Mouse (Mus musculus) limb, embryonic 14.5 days (tissue): ENCODE measurements around the gene Zfp423. TPM values are rescaled to one million over a fixed set of nuclear protein-coding genes. Genes with fewer than 3 reads are reported as not detected.

Experiments
- ATAC-seq: fragments of 200-750 bp; cut with Nextera tagmentation; 2 replicates; pipeline ENCODE4 v1.8.0; 2017; ENCODE audit warnings: low read depth, moderate number of reproducible peaks, moderate TSS enrichment; ENCODE audit not compliant: low FRiP score
- DNase-seq: peaks from one replicate; pipeline ENCODE4 v3.0.0-alpha.2; 2015; ENCODE audit warnings: low spot score
- H3K27ac ChIP-seq: fragments of 300-500 bp; sonication (generic); replicated peaks from 2 replicates; pipeline ENCODE4 v1.5.1; 2014; ENCODE audit warnings: low read depth, mild to moderate bottlenecking, low read length, moderate library complexity, mixed read lengths
- H3K27me3 ChIP-seq: fragments of 300-500 bp; sonication (generic); 2 replicates; pipeline ENCODE4 v1.6.1; 2014; ENCODE audit warnings: low read length, mixed read lengths; ENCODE audit not compliant: control insufficient read depth, insufficient read depth
- H3K36me3 ChIP-seq: fragments of 300-500 bp; sonication (generic); 2 replicates; pipeline ENCODE4 v1.6.1; 2014; ENCODE audit warnings: mild to moderate bottlenecking, low read length, moderate library complexity, mixed read lengths; ENCODE audit not compliant: control insufficient read depth, insufficient read depth
- H3K4me1 ChIP-seq: fragments of 300-500 bp; sonication (generic); 2 replicates; pipeline ENCODE4 v1.6.1; 2014; ENCODE audit warnings: antibody characterized with exemption, low read length, mixed read lengths; ENCODE audit not compliant: control insufficient read depth, insufficient read depth
- H3K4me2 ChIP-seq: fragments of 300-500 bp; sonication (generic); replicated peaks from 2 replicates; pipeline ENCODE4 v1.6.1; 2014; ENCODE audit warnings: low read depth, mild to moderate bottlenecking, low read length, moderate library complexity; ENCODE audit not compliant: severe bottlenecking
- H3K4me3 ChIP-seq: fragments of 300-500 bp; sonication (generic); replicated peaks from 2 replicates; pipeline ENCODE4 v1.5.1; 2014; ENCODE audit warnings: low read length
- H3K9ac ChIP-seq: fragments of 300-500 bp; sonication (generic); 2 replicates; pipeline ENCODE4 v1.6.1; 2014; ENCODE audit warnings: mild to moderate bottlenecking, low read depth, low read length, moderate library complexity; ENCODE audit not compliant: severe bottlenecking
- H3K9me3 ChIP-seq: fragments of 300-500 bp; sonication (generic); 2 replicates; pipeline ENCODE4 v1.6.1; 2016; ENCODE audit warnings: low read length; ENCODE audit not compliant: control insufficient read depth
- POLR2A ChIP-seq: fragments of 200-500 bp; IDR thresholded peaks from 2 replicates; pipeline ENCODE4 v1.8.0; 2012; ENCODE audit warnings: inconsistent platforms, mild to moderate bottlenecking, moderate library complexity, borderline replicate concordance; ENCODE audit not compliant: insufficient read depth, insufficient read length; ENCODE audit errors: extremely low read depth
- WGBS: fragments of 180-500 bp; shearing (Covaris S2); extraction: QIAGEN DNeasy Blood & Tissue Kit; methylation state at CpG from one replicate; pipeline ENCODE4 v1.1.7; 2014; 5-methylcytosine and 5-hydroxymethylcytosine counted together
- polyA plus RNA-seq, 2 experiments: library from polyadenylated mRNA; depleted of rRNA in 1 of 2; stranded (reverse) in 1 of 2; unstranded in 1 of 2; fragments of >200 nt; fragmentation: Nextera tagmentation in 1 of 2; extraction: Ambion mirVana in 1 of 2; gene quantifications; 2 replicates each; pipeline versions ENCODE4 v1.2.1 to v1.2.3; 2012 to 2014

Zfp423 gene
- polyA plus RNA-seq, 2 experiments = 24.4 to 46.4 TPM

DNA sequence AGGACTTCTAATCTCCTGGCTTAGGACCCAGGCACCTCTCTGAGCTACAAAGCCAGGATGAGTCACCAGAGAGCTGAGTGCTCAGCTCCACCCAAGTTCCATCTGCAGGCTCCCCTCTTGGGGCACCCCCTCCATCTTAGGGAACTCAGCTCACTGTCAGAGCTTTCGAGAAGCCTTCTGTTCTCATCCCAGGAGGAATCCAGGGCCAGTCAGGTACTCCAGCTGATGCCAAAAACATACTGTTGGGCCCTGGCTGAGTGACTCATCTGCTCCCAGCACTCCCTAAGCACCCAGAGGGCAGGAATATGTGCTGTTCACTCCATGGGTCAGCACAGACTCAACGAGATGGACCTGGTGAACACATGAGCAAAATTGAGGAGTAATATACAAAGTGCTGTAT lies 184.4 kb downstream of the Zfp423 start:
- Histone ChIP-seq H3K27me3 (no peaks in the 10 kb centered on the region), H3K27ac (no peak overlapping the region), H3K4me2 (no peak overlapping the region), H3K9ac (no peak overlapping the region), H3K4me1 (no peaks in the 10 kb centered on the region), H3K36me3 (peaks cover 42% of the 10 kb centered on the region), H3K9me3 (no peaks in the 10 kb centered on the region), H3K4me3 (no peak overlapping the region)
- 78% methylated on average over 2 of the region's 2 CpGs for WGBS
- no peak for ATAC-seq
- no peak for DNase-seq
- no peak for TF ChIP-seq POLR2A

GRCm38 (mm10) chr8:87772894-87773502 lies 186.4 kb downstream of the Zfp423 start:
- Histone ChIP-seq H3K9ac (no peak overlapping the region), H3K4me1 (no peaks in the 10 kb centered on the region), H3K27ac (no peak overlapping the region), H3K4me3 (no peak overlapping the region), H3K36me3 (peaks cover 26% of the 10 kb centered on the region), H3K27me3 (no peaks in the 10 kb centered on the region), H3K9me3 (no peaks in the 10 kb centered on the region), H3K4me2 (no peak overlapping the region)
- DNase-seq = no peak
- WGBS = 81% methylated on average over 14 of the region's 14 CpGs
- no peak for TF ChIP-seq POLR2A
- ATAC-seq = no peak

- Histone ChIP-seq H3K27ac (no peak overlapping the region), H3K4me2 (no peak overlapping the region), H3K36me3 (peaks cover 20% of the 10 kb centered on the region; the same call in 1 of the 2 replicates), H3K4me3 (no peak overlapping the region), H3K4me1 (no peaks in the 10 kb centered on the region), H3K9ac (no peak overlapping the region), H3K9me3 (0 out of 2 replicates have a peak, but pooled peaks cover 5% of the 10 kb centered on the region), H3K27me3 (no peaks in the 10 kb centered on the region)
- WGBS = 89% methylated on average over 9 of the region's 9 CpGs
- no peak for DNase-seq
- TF ChIP-seq POLR2A = no peak
- ATAC-seq = no peak
Measured at GRCm38 (mm10) chr8:87767882-87768281, 191.5 kb downstream of the Zfp423 start.

GRCm38 (mm10) chr8:87765276-87765675 lies 194.1 kb downstream of the Zfp423 start:
- Histone ChIP-seq H3K4me1 (no peaks in the 10 kb centered on the region), H3K9ac (no peak overlapping the region), H3K27me3 (no peaks in the 10 kb centered on the region), H3K9me3 (0 out of 2 replicates have a peak, but pooled peaks cover 5% of the 10 kb centered on the region), H3K36me3 (peaks cover 5% of the 10 kb centered on the region; the same call in 1 of the 2 replicates), H3K4me3 (no peak overlapping the region), H3K27ac (no peak overlapping the region), H3K4me2 (no peak overlapping the region)
- DNase-seq = no peak
- no peak for ATAC-seq
- 73% methylated on average over 3 of the region's 3 CpGs for WGBS
- no peak for TF ChIP-seq POLR2A

DNA sequence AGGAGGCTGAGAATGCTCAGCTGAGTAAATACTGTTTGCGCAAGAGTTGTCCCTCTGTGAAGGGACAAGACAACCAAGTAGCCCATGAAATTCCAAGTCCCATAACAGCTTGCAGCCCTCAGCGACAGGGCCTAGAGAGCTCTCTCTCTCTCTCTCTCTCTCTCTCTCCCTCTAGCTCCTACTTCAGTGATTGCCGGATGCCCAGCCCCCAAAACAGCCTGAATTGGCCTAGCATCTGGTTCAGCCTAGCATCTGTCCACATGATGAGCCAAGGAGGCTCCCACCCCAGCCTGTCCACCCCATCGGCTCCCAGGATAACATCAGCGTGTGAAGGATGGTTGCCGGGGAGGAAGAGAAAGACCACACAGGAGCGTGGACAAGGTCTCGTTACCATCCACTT lies 200.6 kb downstream of the Zfp423 start:
- H3K27me3 ChIP-seq = no peaks in the 10 kb centered on the region
- no peak overlapping the region for H3K4me2 ChIP-seq
- TF ChIP-seq POLR2A = no peak
- DNase-seq = no peak
- 29% methylated on average over 8 of the region's 8 CpGs for WGBS
- H3K4me1 ChIP-seq = peaks cover 4% of the 10 kb centered on the region; the same call in 1 of the 2 replicates
- 0 out of 2 replicates have a peak overlapping the region, but pooled peaks have one; percentile 18 for H3K9ac ChIP-seq
- H3K36me3 ChIP-seq = 0 out of 2 replicates have a peak, but pooled peaks cover 3% of the 10 kb centered on the region
- H3K27ac ChIP-seq = no peak overlapping the region
- H3K9me3 ChIP-seq = 0 out of 2 replicates have a peak, but pooled peaks cover 2% of the 10 kb centered on the region
- no peak for ATAC-seq
- no peak overlapping the region for H3K4me3 ChIP-seq

GRCm38 (mm10) chr8:87754853-87755252 lies 204.5 kb downstream of the Zfp423 start:
- Histone ChIP-seq H3K4me1 (peaks cover 35% of the 10 kb centered on the region), H3K9ac (no peak overlapping the region), H3K4me3 (no peak overlapping the region), H3K9me3 (no peaks in the 10 kb centered on the region), H3K4me2 (no peak overlapping the region), H3K27ac (no peak overlapping the region), H3K27me3 (no peaks in the 10 kb centered on the region), H3K36me3 (0 out of 2 replicates have a peak, but pooled peaks cover 3% of the 10 kb centered on the region)
- DNase-seq (no peak), ATAC-seq (0 out of 2 replicates have a peak, but pooled peaks have one; percentile 29)
- WGBS = 86% methylated on average over 8 of the region's 8 CpGs
- no peak for TF ChIP-seq POLR2A
